Mouse (Mus musculus): Measurements from ENCODE around the gene Hormad1.
"Not testable (repeated sequence)": the region's sequence is repeated elsewhere in the genome, so short reads cannot be mapped to it uniquely, and the experiment has no call there.

The Hormad1 gene

DNA sequence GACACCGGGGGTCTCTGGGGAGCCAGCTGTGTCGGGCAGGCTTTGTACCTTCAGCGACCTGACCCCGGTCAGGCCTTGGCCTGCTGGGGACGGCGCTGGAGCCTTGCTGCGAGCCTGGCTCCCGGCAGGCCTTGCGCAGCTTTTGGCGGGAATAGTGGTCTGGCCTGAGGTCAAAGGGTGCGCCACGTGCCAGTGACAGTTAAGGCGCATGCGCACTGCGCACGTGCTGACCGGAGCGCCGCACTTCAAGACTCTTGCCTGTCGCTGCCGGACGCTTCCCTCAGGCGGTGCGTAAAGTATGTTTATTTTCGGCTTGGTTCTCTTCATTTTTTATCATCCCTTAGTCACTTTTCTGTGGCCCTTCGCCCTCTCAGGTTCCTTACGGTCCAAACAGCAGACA lies at the start of gene Hormad1:
Gene Hormad1 (plus strand): TSS at position 241 of the 400 bp plus-strand sequence.
- in situ Hi-C loops (cut with MboI; ENCODE audit: low pct_unique_long_range_greater_than_20kb in 1 of 2, low sequenced_read_pairs in 2 of 2, unreplicated experiment in 1 of 2) = no loop called here

DNA sequence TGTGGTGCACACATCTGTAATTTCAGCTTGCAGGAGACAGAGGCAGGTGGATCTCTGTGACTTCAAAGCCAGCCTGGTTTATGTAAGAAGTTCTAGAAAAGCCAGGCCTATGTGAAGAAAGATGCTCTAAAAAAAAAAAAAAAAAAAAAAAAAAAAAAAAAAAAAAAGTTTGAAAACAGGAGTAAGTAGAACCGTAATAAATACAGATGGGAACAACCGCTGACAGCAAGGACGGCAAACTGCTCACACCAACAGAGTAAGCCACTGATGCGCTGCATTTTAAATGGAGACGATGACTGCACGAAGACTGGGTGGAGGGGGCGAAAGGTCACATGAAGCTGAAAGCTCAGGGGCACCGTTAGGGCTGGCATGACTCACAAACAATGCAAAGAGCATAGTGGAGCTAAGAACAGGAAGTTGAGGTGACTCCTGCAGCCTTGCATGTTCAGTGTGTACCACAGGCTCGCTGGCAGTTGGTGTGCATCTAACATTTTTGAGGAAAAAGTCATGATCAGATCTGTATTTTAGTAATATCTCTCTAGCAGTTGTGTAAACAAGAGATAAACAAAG lies 47.8 kb upstream of the Hormad1 start:
- in situ Hi-C loops (cut with MboI; ENCODE audit: low pct_unique_long_range_greater_than_20kb in 1 of 2, low sequenced_read_pairs in 2 of 2, unreplicated experiment in 1 of 2) = loop anchor here in 1 of 2 experiments (25.0 kb wide), 1 partner anchor 201 kb away; no protein-coding TSS in a partner anchor

DNA sequence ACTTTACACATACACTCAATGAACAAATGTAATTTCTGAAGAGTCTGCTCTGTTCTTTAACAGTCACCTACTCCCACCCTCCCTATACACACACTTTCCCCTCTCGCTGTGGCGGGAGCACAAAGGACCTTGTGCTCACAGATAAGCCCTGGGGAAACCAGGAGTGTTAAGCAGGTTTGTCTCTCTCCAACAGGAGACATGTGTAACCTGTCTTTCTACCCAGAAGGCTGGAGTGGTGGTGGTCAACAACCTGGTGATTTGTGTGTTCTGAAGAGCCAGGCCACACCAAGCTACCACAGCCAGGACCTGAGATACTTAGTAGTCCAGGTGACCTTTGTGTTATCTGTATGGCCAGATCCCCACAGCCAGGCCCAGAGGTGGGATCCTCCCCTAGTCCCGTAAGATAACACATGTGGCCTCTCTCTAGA lies 42.8 kb upstream of the Hormad1 start:
- in situ Hi-C loops (cut with MboI; ENCODE audit: low pct_unique_long_range_greater_than_20kb in 1 of 2, low sequenced_read_pairs in 2 of 2, unreplicated experiment in 1 of 2) = loop anchor here in 1 of 2 experiments (25.0 kb wide), 1 partner anchor 196 kb away; no protein-coding TSS in a partner anchor

DNA sequence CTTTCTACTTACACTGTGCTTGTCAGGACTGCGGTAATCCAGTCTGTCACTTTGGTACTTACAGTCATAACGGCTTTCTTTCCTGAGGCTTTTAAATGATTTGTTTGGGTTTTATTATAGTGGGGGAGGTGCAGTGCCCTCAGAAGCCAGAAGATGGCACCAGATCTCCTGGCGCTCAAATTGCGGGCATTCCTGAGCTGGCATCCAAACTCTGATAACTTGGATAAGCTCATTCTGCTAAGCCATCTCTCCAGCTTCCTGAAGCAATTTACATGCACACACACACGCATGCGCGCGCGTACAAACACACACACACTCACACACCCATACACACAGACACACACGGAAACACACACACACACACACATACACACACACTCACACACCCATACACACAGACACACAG lies 42.0 kb upstream of the Hormad1 start:
- in situ Hi-C loops (cut with MboI; ENCODE audit: low pct_unique_long_range_greater_than_20kb in 1 of 2, low sequenced_read_pairs in 2 of 2, unreplicated experiment in 1 of 2) = loop anchor here in 1 of 2 experiments (25.0 kb wide), 1 partner anchor 195 kb away; no protein-coding TSS in a partner anchor

DNA sequence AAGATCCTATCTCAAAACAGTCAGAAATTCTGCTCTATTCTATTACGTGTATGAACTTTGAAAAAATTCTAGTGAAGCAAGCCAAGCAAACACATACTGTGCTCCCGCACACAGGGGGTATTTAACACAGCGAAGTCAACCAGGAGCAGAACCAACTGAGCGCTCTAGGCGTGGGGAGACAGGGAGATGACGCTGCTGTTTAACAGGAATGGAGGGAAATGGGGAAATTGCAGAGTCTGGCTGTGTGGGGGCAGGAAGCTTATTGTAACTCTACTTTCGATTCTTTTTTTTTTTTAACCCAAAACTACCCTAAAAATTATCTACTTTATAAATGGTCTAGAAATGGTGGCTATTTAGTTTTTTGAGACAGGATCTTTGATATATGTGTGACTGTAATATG lies 40.6 kb upstream of the Hormad1 start:
- in situ Hi-C loops (cut with MboI; ENCODE audit: low pct_unique_long_range_greater_than_20kb in 1 of 2, low sequenced_read_pairs in 2 of 2, unreplicated experiment in 1 of 2) = loop anchor here in 1 of 2 experiments (25.0 kb wide), 1 partner anchor 193 kb away; no protein-coding TSS in a partner anchor

DNA sequence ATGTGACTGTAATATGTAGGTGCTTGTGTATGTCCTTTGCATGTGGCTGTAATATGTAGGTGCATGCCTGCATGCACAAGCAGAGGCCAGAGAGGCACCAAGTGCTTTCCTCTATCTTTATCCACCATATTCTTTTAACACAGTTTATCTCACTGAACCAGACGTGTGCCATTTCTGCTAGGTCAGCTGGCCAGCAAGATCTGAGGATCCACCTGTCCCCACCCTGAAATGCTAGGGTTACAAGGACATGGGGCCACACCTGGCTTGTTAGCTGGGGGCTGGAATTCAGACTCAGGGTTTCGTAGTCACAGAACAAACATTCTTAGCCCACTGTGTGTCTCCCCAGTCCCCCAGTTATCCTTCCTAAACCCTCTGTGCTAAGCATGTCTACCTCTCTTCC lies 40.2 kb upstream of the Hormad1 start:
- in situ Hi-C loops (cut with MboI; ENCODE audit: low pct_unique_long_range_greater_than_20kb in 1 of 2, low sequenced_read_pairs in 2 of 2, unreplicated experiment in 1 of 2) = loop anchor here in 1 of 2 experiments (25.0 kb wide), 1 partner anchor 193 kb away; no protein-coding TSS in a partner anchor

DNA sequence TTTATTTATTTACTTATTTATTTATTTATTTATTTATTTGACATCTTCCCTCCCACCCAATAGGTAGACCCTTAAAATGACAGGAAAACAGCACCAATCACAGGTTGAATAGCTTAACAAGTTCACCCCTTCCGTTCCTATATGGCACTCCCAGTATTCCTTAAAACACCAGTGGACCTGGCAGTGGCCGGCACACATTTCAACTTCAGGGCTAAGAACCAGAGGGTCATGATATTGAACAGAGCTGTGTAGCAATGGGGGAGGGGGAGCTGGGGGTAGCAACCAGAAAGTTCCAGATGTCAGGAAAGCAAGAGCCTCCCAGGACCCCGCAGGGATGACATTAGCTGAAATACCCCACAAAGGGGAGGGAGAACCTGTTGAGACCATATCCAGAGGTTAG lies 39.4 kb upstream of the Hormad1 start:
- in situ Hi-C loops (cut with MboI; ENCODE audit: low pct_unique_long_range_greater_than_20kb in 1 of 2, low sequenced_read_pairs in 2 of 2, unreplicated experiment in 1 of 2) = loop anchor here in 1 of 2 experiments (25.0 kb wide), 1 partner anchor 192 kb away; no protein-coding TSS in a partner anchor

DNA sequence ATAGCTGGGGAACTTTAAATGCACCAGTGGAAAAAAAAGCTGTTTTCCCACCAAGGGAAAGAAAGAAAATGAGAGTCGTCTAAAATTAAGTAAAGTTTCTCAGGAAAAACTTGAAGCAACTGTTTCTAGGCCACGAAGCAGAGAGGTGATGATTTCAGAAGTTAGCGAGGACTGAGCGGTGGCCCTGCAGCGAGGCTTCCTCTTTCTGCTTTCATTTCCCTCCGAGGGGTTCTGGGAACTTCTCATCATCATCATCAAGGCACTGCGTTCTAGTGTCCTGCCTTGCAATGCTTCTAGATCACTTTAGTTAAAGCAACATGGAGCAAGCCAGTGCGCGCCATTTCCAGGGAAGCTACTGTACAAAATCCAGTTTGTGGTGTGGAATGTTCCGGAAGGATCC lies 38.3 kb upstream of the Hormad1 start:
- in situ Hi-C loops (cut with MboI; ENCODE audit: low pct_unique_long_range_greater_than_20kb in 1 of 2, low sequenced_read_pairs in 2 of 2, unreplicated experiment in 1 of 2) = loop anchor here in 1 of 2 experiments (25.0 kb wide), 1 partner anchor 191 kb away; no protein-coding TSS in a partner anchor

DNA sequence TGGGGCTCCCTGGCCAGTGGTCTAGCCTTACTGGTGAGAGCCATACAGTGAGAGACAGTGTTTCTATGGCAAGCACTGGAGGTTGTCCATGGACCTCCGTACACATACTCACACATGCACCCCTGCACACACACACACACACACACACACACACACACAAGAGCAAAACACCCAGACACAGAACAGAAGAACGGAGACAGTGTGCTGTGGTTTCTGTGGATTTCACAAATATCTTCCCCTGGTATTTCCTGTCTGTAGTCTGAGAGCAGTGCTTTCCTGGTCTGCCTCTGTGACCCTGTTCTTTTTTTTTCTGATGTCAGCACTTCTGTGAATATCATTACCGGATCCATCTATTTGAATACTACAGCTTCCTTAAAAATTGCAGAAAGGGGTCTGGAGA lies 35.8 kb upstream of the Hormad1 start:
- in situ Hi-C loops (cut with MboI; ENCODE audit: low pct_unique_long_range_greater_than_20kb in 1 of 2, low sequenced_read_pairs in 2 of 2, unreplicated experiment in 1 of 2) = loop anchor here in 1 of 2 experiments (25.0 kb wide), 1 partner anchor 189 kb away; no protein-coding TSS in a partner anchor

DNA sequence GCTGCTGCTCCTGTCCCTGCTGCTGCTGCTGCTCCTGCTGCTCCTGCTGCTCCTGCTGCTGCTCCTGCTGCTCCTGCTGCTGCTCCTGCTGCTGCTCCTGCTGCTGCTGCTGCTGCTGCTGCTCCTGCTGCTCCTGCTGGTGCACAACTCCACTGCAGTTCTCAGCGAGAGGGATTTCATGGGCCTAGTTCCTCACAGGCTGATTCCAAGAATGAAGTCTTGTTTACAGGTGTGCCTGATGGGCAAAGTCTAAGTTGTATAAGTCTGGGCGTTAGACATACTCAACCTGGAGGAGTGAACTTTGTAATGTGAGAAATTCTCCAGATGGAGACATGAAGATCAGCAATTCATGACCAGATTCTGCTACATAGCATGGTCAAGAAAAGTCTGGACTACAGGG lies 34.8 kb upstream of the Hormad1 start:
- in situ Hi-C loops (cut with MboI; ENCODE audit: low pct_unique_long_range_greater_than_20kb in 1 of 2, low sequenced_read_pairs in 2 of 2, unreplicated experiment in 1 of 2) = loop anchor here in 1 of 2 experiments (25.0 kb wide), 1 partner anchor 188 kb away; no protein-coding TSS in a partner anchor

DNA sequence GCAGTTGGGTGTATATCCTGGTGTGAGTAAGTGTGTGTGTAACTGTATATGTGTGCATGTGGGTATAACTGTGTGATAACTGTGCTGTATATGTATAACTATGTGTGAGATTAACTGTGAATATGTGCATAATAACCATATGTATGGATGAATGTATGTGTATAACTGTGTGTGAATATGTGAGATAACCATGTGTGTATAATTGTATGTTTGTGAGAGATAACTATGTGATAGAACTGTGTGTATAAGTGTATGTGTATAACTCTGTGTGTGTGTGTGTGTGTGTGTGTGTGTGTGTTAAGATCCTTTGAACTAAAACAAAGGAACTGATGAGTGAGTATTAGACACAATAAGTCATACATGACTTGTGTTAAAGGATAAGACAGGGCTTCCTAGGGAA lies 33.4 kb upstream of the Hormad1 start:
- in situ Hi-C loops (cut with MboI; ENCODE audit: low pct_unique_long_range_greater_than_20kb in 1 of 2, low sequenced_read_pairs in 2 of 2, unreplicated experiment in 1 of 2) = no loop called here

DNA sequence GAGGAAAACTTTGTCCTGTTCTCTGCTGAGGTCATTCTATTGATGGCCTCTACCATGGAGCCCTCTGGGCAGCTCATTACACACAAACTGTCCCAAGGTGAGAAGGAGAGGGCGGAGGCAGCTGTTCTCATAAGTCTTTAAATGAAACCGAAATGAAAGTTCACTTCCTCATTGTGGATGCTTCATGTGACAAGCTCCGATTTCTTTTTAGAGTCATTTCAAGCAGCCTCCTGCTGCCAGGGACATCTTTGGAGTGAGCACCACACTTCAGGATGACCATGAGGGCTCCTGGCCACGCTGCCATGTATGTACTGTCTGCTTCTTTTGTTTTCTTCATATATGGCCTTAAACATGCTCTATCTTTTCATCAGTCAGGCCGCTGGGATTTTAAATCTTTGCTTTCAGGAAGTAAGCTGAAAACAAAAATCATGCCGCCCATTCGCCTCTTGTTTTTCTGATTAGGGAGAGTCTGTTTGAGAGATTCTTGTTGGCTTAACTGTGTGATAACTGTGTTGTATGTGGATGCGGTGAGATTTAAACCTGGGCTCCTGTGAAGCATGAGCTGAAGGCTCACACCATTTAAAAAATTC lies 32.8 kb upstream of the Hormad1 start, which contains the start of gene Ctss:
Gene Ctss (plus strand): TSS at position 165 of the 590 bp plus-strand sequence.
- in situ Hi-C loops (cut with MboI; ENCODE audit: low pct_unique_long_range_greater_than_20kb in 1 of 2, low sequenced_read_pairs in 2 of 2, unreplicated experiment in 1 of 2) = no loop called here

DNA sequence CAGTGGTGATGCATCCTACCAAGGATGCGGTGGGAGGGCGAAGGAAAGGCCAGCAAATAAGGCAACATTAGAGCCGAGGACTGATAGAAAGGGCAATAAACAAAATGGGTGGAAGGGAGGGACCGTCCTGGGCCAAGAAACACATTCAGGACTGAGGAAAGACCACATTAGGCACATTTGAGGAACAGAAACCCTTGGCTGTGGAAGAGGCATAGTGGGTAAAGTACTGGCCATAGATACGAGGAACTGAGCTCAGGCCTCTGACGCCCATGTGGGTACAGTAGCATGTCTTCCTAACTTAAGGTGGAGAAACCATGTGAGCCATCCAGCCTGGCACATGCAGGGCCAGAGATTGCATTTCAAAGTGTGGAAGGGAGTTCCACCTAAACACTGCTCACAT lies 29.7 kb upstream of the Hormad1 start:
- in situ Hi-C loops (cut with MboI; ENCODE audit: low pct_unique_long_range_greater_than_20kb in 1 of 2, low sequenced_read_pairs in 2 of 2, unreplicated experiment in 1 of 2) = no loop called here

DNA sequence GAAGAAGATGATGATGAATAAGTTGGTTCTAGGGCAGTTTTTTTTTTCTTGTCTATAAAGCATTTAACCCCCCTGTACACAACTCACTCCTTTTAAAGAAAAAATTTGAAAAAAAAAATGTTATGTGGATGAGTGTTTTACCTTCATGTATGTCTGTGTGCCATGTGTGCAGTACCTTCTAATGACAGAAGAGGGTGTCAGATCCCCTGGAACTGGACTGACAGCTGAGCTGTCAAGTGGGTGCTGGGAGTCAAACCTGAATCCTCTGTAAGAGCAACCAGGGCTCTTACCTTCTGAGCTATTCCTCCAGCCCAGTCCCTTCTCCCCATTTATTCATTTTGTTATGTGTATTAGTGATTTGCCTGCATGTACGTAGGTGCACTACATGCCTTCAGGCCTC lies 28.5 kb upstream of the Hormad1 start:
- in situ Hi-C loops (cut with MboI; ENCODE audit: low pct_unique_long_range_greater_than_20kb in 1 of 2, low sequenced_read_pairs in 2 of 2, unreplicated experiment in 1 of 2) = no loop called here

DNA sequence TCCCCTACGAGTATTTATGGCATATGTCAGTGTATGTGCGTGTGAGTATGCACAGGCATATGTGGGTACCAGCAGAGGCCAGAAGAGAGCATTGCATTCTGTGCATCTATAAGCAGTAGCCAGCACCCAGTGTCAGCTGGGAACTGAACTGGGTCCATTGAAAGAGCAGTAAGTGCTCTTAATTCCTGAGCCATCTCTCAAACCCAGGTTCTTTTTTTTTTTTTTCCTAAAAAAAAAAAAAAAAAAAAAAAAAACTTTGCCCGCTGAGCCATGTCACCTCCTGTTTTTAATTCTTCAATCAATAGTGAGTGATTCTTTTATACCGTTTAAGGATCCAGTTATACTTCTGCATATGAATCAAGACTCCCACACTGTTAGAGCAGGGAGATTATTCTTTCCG lies 26.1 kb upstream of the Hormad1 start:
- in situ Hi-C loops (cut with MboI; ENCODE audit: low pct_unique_long_range_greater_than_20kb in 1 of 2, low sequenced_read_pairs in 2 of 2, unreplicated experiment in 1 of 2) = no loop called here

DNA sequence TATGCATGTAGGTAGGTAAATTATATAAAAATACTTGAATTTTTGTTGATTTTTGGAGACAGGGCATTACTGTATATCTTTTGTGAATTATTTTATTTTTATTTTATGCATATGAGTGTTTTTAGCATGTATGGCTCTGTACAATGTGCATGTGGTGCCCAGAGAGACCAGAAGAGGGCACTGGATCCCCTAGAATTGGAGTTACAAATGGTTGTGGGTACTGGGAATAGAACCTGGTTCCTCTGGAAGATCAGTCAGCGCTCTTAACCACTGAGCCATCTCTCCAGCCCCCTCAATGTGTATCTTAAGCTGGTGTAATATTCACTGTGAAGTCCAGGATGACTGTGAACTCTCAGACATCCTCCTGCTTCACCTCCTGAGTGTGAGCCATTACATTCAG lies 24.6 kb upstream of the Hormad1 start:
- in situ Hi-C loops (cut with MboI; ENCODE audit: low pct_unique_long_range_greater_than_20kb in 1 of 2, low sequenced_read_pairs in 2 of 2, unreplicated experiment in 1 of 2) = no loop called here

DNA sequence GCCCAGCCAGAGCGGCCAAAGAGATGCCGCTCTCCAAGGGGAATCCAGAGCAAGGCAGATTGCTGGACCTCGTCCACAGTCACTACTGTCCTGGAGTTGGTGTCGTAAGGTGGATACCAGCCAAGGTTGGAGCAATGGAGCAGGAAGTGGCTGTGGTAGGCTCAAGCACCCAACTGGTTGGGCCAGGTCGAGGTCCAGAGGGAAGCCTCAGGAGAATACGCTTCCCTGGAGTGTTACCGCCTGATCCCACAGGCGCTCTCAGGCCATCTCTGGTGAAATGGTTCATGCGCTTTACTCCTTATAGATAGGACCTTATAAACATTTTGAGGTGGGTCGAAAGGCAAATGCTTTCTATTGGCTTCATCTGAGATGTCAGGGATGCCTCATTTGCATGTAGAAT lies 20.5 kb upstream of the Hormad1 start:
- in situ Hi-C loops (cut with MboI; ENCODE audit: low pct_unique_long_range_greater_than_20kb in 1 of 2, low sequenced_read_pairs in 2 of 2, unreplicated experiment in 1 of 2) = no loop called here

DNA sequence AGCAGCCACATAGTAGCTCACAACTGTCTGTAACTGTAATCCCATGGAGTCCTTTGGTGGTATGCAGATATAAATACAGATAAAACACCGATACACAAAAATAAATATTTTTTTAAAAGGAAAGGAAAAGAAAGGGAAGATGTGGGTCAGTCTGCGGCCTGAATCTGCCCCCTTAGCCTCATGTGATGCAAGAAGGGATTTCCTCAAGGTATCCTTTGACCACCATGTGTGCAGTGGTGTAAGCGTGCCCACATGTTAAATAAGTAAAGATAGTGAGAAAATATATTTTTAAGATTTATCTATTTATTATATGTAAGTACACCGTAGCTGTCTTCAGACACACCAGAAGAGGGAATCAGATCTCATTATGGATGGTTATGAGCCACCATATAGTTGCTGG lies 19.6 kb upstream of the Hormad1 start:
- in situ Hi-C loops (cut with MboI; ENCODE audit: low pct_unique_long_range_greater_than_20kb in 1 of 2, low sequenced_read_pairs in 2 of 2, unreplicated experiment in 1 of 2) = no loop called here

DNA sequence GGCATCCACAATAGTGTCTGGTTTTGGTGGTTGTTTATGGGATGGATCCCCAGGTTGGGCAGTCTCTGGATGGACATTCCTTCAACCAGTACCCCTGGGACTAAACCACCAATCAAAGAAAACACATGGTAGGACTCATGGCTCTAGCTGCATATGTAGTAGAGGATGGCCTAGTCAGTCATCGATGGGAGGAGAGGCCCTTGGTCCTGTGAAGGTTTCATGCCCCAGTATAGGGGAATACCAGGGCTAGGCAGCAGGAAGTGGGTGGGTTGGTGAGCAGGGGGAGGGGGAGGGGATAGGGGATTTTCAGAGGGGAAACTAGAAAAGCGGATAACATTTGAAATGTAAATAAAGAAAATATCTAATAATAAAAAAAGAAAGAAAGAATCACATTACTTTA lies 18.3 kb upstream of the Hormad1 start:
- in situ Hi-C loops (cut with MboI; ENCODE audit: low pct_unique_long_range_greater_than_20kb in 1 of 2, low sequenced_read_pairs in 2 of 2, unreplicated experiment in 1 of 2) = not testable (repeated sequence)

DNA sequence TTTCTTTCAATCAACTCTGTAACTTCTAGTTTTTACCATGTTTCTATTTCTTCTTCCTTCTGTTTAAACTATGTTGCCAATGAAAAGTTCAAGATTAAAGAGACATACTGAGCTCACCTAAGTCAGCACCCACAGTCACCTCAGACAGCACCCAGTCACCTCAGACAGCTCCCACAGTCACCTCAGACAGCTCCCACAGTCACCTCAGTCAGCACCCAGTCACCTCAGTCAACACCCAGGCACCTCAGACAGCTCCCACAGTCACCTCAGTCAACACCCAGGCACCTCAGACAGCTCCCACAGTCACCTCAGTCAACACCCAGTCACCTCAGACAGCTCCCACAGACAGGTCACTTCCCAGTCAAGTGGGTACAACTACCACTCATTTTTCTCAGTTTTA lies 17.3 kb upstream of the Hormad1 start:
- in situ Hi-C loops (cut with MboI; ENCODE audit: low pct_unique_long_range_greater_than_20kb in 1 of 2, low sequenced_read_pairs in 2 of 2, unreplicated experiment in 1 of 2) = no loop called here

All from mouse embryonic stem cell (cell line).